ENCODE assay signal across 7 mouse cellular contexts in the genomic region with DNA sequence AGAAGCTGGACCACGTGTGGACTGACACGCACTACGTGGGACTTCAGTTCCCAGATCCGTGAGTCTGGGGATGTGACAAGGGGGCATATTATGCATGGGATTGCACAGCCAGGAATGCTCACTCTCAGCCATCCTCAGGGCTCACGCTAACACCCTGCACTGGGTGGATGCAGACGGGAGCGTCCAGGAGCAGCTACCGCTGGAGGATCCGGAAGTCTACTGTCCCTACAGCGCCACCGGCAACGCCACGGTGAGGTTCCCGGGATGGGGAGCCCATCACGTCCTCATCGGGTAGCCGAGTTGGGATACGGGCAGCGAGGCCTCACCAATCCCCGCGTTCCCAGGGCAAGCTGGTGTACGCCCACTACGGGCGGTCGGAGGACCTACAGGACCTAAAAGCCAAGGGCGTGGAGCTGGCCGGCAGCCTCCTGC. TPM values are rescaled to one million over a fixed set of nuclear protein-coding genes. Genes with fewer than 3 reads are reported as not detected.
DNase-seq lines count a peak whose midpoint lies in the region; ATAC-seq and TF ChIP-seq lines count a peak whose summit lies in the region.

No protein-coding gene starts in this region.

- H3K4me3 ChIP-seq in heart, adult 2 months, result peak overlapping the region; percentile 39
- peak overlapping the region; percentile 35 for H3K4me3 ChIP-seq in kidney, embryonic 15.5 days (replicated peaks)
- H3K4me3 ChIP-seq in limb, embryonic 15.5 days, result peak overlapping the region; percentile 25
- H3K4me3 ChIP-seq in midbrain, embryonic 16.5 days (ENCODE audit: low read depth, low read length), result peak overlapping the region; percentile 33

- H3K9ac ChIP-seq in heart, adult 2 months (ENCODE audit: low read depth, low read length), result no peak overlapping the region; the same call in 1 of the 2 replicates
- H3K9ac ChIP-seq in kidney, embryonic 15.5 days, result peak overlapping the region; percentile 14; the same call in 1 of the 2 replicates
- no peak overlapping the region for H3K9ac ChIP-seq in limb, embryonic 15.5 days
- peak overlapping the region; percentile 52; the same call in 1 of the 2 replicates for H3K9ac ChIP-seq in midbrain, embryonic 16.5 days (ENCODE audit: low read depth, low read length)

- intact Hi-C loops in heart, adult 2 months (cut with DNase I), result no loop called here

- H3K79me2 ChIP-seq in heart, adult 2 months (replicated peaks; ENCODE audit: control insufficient read depth, insufficient read depth, low read length), result no peaks in the 10 kb centered on the region

- H3K4me2 ChIP-seq in kidney, embryonic 15.5 days, result peak overlapping the region; percentile 66
- H3K4me2 ChIP-seq in limb, embryonic 15.5 days, result peak overlapping the region; percentile 41
- H3K4me2 ChIP-seq in midbrain, embryonic 16.5 days (ENCODE audit: low read length), result peak overlapping the region; percentile 56

- TF ChIP-seq EP300 in heart, adult 2 months (IDR thresholded peaks at IDR 0.05; ENCODE audit: insufficient read depth, low read depth, low read length), result no peak

- H3K4me1 ChIP-seq in heart, adult 2 months (ENCODE audit: control insufficient read depth, insufficient read depth, low read length), result peaks cover 2% of the 10 kb centered on the region; the same call in 1 of the 2 replicates
- peaks cover 8% of the 10 kb centered on the region for H3K4me1 ChIP-seq in kidney, embryonic 15.5 days
- peaks cover 10% of the 10 kb centered on the region for H3K4me1 ChIP-seq in limb, embryonic 15.5 days
- no peaks in the 10 kb centered on the region; the same call in 1 of the 2 replicates for H3K4me1 ChIP-seq in midbrain, embryonic 16.5 days (ENCODE audit: control insufficient read depth, insufficient read depth, low read length)

- peaks cover 2% of the 10 kb centered on the region for H3K27me3 ChIP-seq in heart, adult 2 months (ENCODE audit: control insufficient read depth, insufficient read depth, low read length)
- H3K27me3 ChIP-seq in kidney, embryonic 15.5 days, result peaks cover 15% of the 10 kb centered on the region; the same call in 1 of the 2 replicates
- peaks cover 15% of the 10 kb centered on the region for H3K27me3 ChIP-seq in limb, embryonic 15.5 days
- no peaks in the 10 kb centered on the region for H3K27me3 ChIP-seq in midbrain, embryonic 16.5 days (ENCODE audit: control insufficient read depth, insufficient read depth, low read depth, low read length)

- 10% methylated on average over 27 of the region's 27 CpGs for WGBS in heart, adult 2 months
- WGBS in kidney, embryonic 15.5 days, result 8% methylated on average over 27 of the region's 27 CpGs
- WGBS in limb, embryonic 15.5 days, result 6% methylated on average over 27 of the region's 27 CpGs
- 4% methylated on average over 27 of the region's 27 CpGs for WGBS in midbrain, embryonic 16.5 days

- no peaks in the 10 kb centered on the region for H3K9me3 ChIP-seq in kidney, embryonic 15.5 days (replicated peaks)
- H3K9me3 ChIP-seq in limb, embryonic 15.5 days, result no peaks in the 10 kb centered on the region
- H3K9me3 ChIP-seq in midbrain, embryonic 16.5 days (replicated peaks; ENCODE audit: control insufficient read depth, low read length, poor library complexity, severe bottlenecking), result no peaks in the 10 kb centered on the region

- H3K27ac ChIP-seq in heart, adult 2 months, result no peak overlapping the region
- H3K27ac ChIP-seq in kidney, embryonic 15.5 days, result no peak overlapping the region
- no peak overlapping the region for H3K27ac ChIP-seq in limb, embryonic 15.5 days
- no peak overlapping the region for H3K27ac ChIP-seq in midbrain, embryonic 16.5 days (ENCODE audit: low read length)

- ATAC-seq in kidney, embryonic 15.5 days (replicated peaks; ENCODE audit: low FRiP score), result no peak
- ATAC-seq in limb, embryonic 15.5 days (ENCODE audit: insufficient number of reproducible peaks, low FRiP score, low TSS enrichment, low read depth), result no peak
- peak; percentile 48; the same call in 1 of the 2 replicates for ATAC-seq in midbrain, embryonic 16.5 days
- ATAC-seq in monocyte, adult 5-6 weeks (replicated peaks; ENCODE audit: insufficient number of reproducible peaks, low FRiP score, low TSS enrichment, poor library complexity, severe bottlenecking), result no peak

- DNase-seq in adrenal gland, postnatal 25 days, result peak; percentile 68
- peak; percentile 69 to 76 for DNase-seq in cerebellum, postnatal 14 days
- peak; percentile 49 to 61 for DNase-seq in heart, adult 2 months

- peak; percentile 64 for TF ChIP-seq CTCF in heart, adult 2 months (IDR thresholded peaks at IDR 0.05)

- TF ChIP-seq POLR2A in heart, adult 2 months (IDR thresholded peaks at IDR 0.05; ENCODE audit: insufficient read depth, low read depth, low read length), result no peak

- no peaks in the 10 kb centered on the region for H3K36me3 ChIP-seq in heart, adult 2 months (ENCODE audit: control insufficient read depth, insufficient read depth, low read length)
- H3K36me3 ChIP-seq in kidney, embryonic 15.5 days, result no peaks in the 10 kb centered on the region
- H3K36me3 ChIP-seq in limb, embryonic 15.5 days, result no peaks in the 10 kb centered on the region
- no peaks in the 10 kb centered on the region for H3K36me3 ChIP-seq in midbrain, embryonic 16.5 days (ENCODE audit: control insufficient read depth, insufficient read depth, low read length)

RNA-seq across cellular contexts. Expression of gene Tfr2, which starts 4.8 kb away (rescaled TPM):
- 0.85 and 2.9 TPM in 2 replicates for total RNA-seq in adrenal gland, postnatal 25 days (2021)
- under 1 TPM in 1 of 2 experiments, not detected in 1; 0.09 TPM for total RNA-seq in heart, adult 2 months (2021)
- polyA plus RNA-seq in heart, adult 2 months (2012; rRNA removed), result 0.29 and 0.35 TPM in 2 replicates
- 0.42 and 0.99 TPM in 2 replicates for polyA plus RNA-seq in kidney, embryonic 15.5 days (2015; fragmentation: Nextera tagmentation; extraction: Ambion mirVana)
- polyA plus RNA-seq in limb, embryonic 15.5 days (2015; fragmentation: Nextera tagmentation; extraction: Ambion mirVana), result 1.4 and 1.6 TPM in 2 replicates
- 7.8 and 10.1 TPM in 2 replicates for polyA plus RNA-seq in midbrain, embryonic 16.5 days (2015; fragmentation: Nextera tagmentation; extraction: Ambion mirVana)
- total RNA-seq in monocyte, adult 5-6 weeks (2017), result 0.29 to 0.53 TPM (median 0.38 TPM) in 3 replicates

RNA-seq across cellular contexts. Expression of gene Actl6b, which starts 21.2 kb away (rescaled TPM):
- total RNA-seq in adrenal gland, postnatal 25 days (2021), result 2.7 and 6.4 TPM in 2 replicates
- total RNA-seq in heart, adult 2 months (2021), result not detected
- 0.32 TPM in 1 of 2 replicates, not detected in the other for polyA plus RNA-seq in heart, adult 2 months (2012; rRNA removed)
- 0.40 and 1.8 TPM in 2 replicates for polyA plus RNA-seq in kidney, embryonic 15.5 days (2015; fragmentation: Nextera tagmentation; extraction: Ambion mirVana)
- 0.35 and 0.36 TPM in 2 replicates for polyA plus RNA-seq in limb, embryonic 15.5 days (2015; fragmentation: Nextera tagmentation; extraction: Ambion mirVana)
- 307 and 326 TPM in 2 replicates for polyA plus RNA-seq in midbrain, embryonic 16.5 days (2015; fragmentation: Nextera tagmentation; extraction: Ambion mirVana)
- not detected in 3 replicates for total RNA-seq in monocyte, adult 5-6 weeks (2017)

RNA-seq across cellular contexts. Expression of gene Mospd3, which starts 26.4 kb away (rescaled TPM):
- total RNA-seq in adrenal gland, postnatal 25 days (2021), result 54.1 and 59.1 TPM in 2 replicates
- 10 to 100 TPM; 10.7 to 16.3 TPM for total RNA-seq in heart, adult 2 months (2021)
- 20.7 and 32.3 TPM in 2 replicates for polyA plus RNA-seq in heart, adult 2 months (2012; rRNA removed)
- polyA plus RNA-seq in kidney, embryonic 15.5 days (2015; fragmentation: Nextera tagmentation; extraction: Ambion mirVana), result 26.6 and 30.2 TPM in 2 replicates
- 40.6 and 41.8 TPM in 2 replicates for polyA plus RNA-seq in limb, embryonic 15.5 days (2015; fragmentation: Nextera tagmentation; extraction: Ambion mirVana)
- 57.2 and 60.9 TPM in 2 replicates for polyA plus RNA-seq in midbrain, embryonic 16.5 days (2015; fragmentation: Nextera tagmentation; extraction: Ambion mirVana)
- 3.0 to 5.9 TPM (median 5.8 TPM) in 3 replicates for total RNA-seq in monocyte, adult 5-6 weeks (2017)

RNA-seq across cellular contexts. Expression of gene Pcolce, which starts 39.1 kb away (rescaled TPM):
- total RNA-seq in adrenal gland, postnatal 25 days (2021), result 931 and 937 TPM in 2 replicates
- total RNA-seq in heart, adult 2 months (2021), result 10 to 100 TPM; 35.9 to 50.8 TPM
- 87.0 and 109 TPM in 2 replicates for polyA plus RNA-seq in heart, adult 2 months (2012; rRNA removed)
- polyA plus RNA-seq in kidney, embryonic 15.5 days (2015; fragmentation: Nextera tagmentation; extraction: Ambion mirVana), result 135 and 139 TPM in 2 replicates
- 303 and 362 TPM in 2 replicates for polyA plus RNA-seq in limb, embryonic 15.5 days (2015; fragmentation: Nextera tagmentation; extraction: Ambion mirVana)
- polyA plus RNA-seq in midbrain, embryonic 16.5 days (2015; fragmentation: Nextera tagmentation; extraction: Ambion mirVana), result 11.9 and 13.3 TPM in 2 replicates
- total RNA-seq in monocyte, adult 5-6 weeks (2017), result not detected in 3 replicates

RNA-seq across cellular contexts. Expression of gene Gnb2, which starts 41.2 kb away (rescaled TPM):
- total RNA-seq in adrenal gland, postnatal 25 days (2021), result 580 and 681 TPM in 2 replicates
- 100 to 1,000 TPM; 222 to 249 TPM for total RNA-seq in heart, adult 2 months (2021)
- 395 and 448 TPM in 2 replicates for polyA plus RNA-seq in heart, adult 2 months (2012; rRNA removed)
- 337 and 348 TPM in 2 replicates for polyA plus RNA-seq in kidney, embryonic 15.5 days (2015; fragmentation: Nextera tagmentation; extraction: Ambion mirVana)
- 350 and 394 TPM in 2 replicates for polyA plus RNA-seq in limb, embryonic 15.5 days (2015; fragmentation: Nextera tagmentation; extraction: Ambion mirVana)
- 496 and 512 TPM in 2 replicates for polyA plus RNA-seq in midbrain, embryonic 16.5 days (2015; fragmentation: Nextera tagmentation; extraction: Ambion mirVana)
- total RNA-seq in monocyte, adult 5-6 weeks (2017), result 361 to 408 TPM (median 386 TPM) in 3 replicates

Comparison
In these comparisons a context has a peak if more than half of its experiments do, and no peak if none do; other contexts are left out.
1. H3K9ac ChIP-seq: peak in kidney, embryonic 15.5 days (single experiment) and midbrain, embryonic 16.5 days (single experiment); none in heart, adult 2 months (single experiment) and limb, embryonic 15.5 days (single experiment).
2. RNA of gene Actl6b, which starts 21.2 kb away (polyA plus RNA-seq): 307 to 326 TPM in midbrain, embryonic 16.5 days; 0.40 to 1.8 TPM in kidney, embryonic 15.5 days, 0.35 to 0.36 TPM in limb, embryonic 15.5 days and 0.32 TPM in heart, adult 2 months; every median in the first group is over 100 times any median in the second.
3. Peak in every context shown above with its lines, with median percentiles within 50 percentile points of each other: DNase-seq, H3K4me3 ChIP-seq and H3K4me2 ChIP-seq.